Mouse (Mus musculus): ENCODE results near the gene Capn7.

DNA sequence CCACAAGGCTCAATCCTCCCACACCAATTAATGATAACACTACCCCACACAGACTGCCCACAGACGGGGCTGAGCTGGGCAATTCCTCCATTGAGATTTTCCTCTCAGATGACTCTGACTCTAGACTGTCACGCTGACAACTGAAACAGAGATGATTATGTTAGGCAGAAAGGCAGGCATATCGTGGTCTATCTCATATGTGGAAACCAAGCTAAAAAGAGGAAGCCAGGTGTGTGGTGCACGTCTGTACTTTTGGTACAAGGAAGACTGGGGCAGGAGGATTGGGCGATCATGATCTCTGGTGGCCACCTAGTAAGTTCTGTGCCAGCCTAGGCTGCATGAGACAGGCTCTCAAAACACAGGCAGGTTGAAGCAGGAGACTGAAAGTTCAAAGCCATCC is 66.3 kb downstream of the Capn7 start:
- TF ChIP-seq CEBPB (IDR thresholded peaks at IDR 0.05; ENCODE audit: insufficient read depth, poor library complexity, severe bottlenecking) = no peak
- TF ChIP-seq POLR2A (IDR thresholded peaks at IDR 0.05; ENCODE audit: insufficient read length, low read depth) = no peak
- no peak for TF ChIP-seq MAX (IDR thresholded peaks at IDR 0.05; ENCODE audit: low read depth)
- no peak for TF ChIP-seq USF1 (IDR thresholded peaks at IDR 0.05; ENCODE audit: low read depth)
- TF ChIP-seq MYOD1 (IDR thresholded peaks at IDR 0.05; ENCODE audit: control insufficient read depth in 1 of 3, insufficient read length in 2 of 3, low read depth in 2 of 3) = no peak
